Mouse (Mus musculus) bone marrow macrophage, adult 2 months (primary cell): ENCODE results near the gene Sbds. TPM values are rescaled to one million over a fixed set of nuclear protein-coding genes. Genes with fewer than 3 reads are reported as not detected.

Source experiments
- H3K27ac ChIP-seq: 2 replicates; pipeline ENCODE4 v1.5.1; 2012; ENCODE audit warnings: low read depth, low read length; ENCODE audit not compliant: insufficient read depth
- H3K4me1 ChIP-seq: 2 replicates; pipeline ENCODE4 v1.6.1; 2012; ENCODE audit warnings: low read length; ENCODE audit not compliant: control insufficient read depth, insufficient read depth
- H3K4me3 ChIP-seq: 2 replicates; pipeline ENCODE4 v1.5.1; 2012; ENCODE audit warnings: mild to moderate bottlenecking, low read length, moderate library complexity; ENCODE audit not compliant: insufficient read depth
- CTCF ChIP-seq: IDR thresholded peaks from 2 replicates; pipeline ENCODE4 v1.5.1; 2012; ENCODE audit warnings: low read depth, mild to moderate bottlenecking, low read length, moderate library complexity
- POLR2A ChIP-seq: IDR thresholded peaks from 2 replicates; pipeline ENCODE4 v1.6.1; 2012; ENCODE audit warnings: mild to moderate bottlenecking, low read depth, low read length, borderline replicate concordance
- polyA plus RNA-seq: library from polyadenylated mRNA; stranded (reverse); fragments of >200 nt; gene quantifications from 2 replicates; pipeline ENCODE4 v1.2.4, GENCODE M21; 2012; ENCODE audit not compliant: missing spikeins, insufficient read depth, insufficient read length

Sbds gene
- polyA plus RNA-seq, 1 experiment: 87.1 TPM

DNA sequence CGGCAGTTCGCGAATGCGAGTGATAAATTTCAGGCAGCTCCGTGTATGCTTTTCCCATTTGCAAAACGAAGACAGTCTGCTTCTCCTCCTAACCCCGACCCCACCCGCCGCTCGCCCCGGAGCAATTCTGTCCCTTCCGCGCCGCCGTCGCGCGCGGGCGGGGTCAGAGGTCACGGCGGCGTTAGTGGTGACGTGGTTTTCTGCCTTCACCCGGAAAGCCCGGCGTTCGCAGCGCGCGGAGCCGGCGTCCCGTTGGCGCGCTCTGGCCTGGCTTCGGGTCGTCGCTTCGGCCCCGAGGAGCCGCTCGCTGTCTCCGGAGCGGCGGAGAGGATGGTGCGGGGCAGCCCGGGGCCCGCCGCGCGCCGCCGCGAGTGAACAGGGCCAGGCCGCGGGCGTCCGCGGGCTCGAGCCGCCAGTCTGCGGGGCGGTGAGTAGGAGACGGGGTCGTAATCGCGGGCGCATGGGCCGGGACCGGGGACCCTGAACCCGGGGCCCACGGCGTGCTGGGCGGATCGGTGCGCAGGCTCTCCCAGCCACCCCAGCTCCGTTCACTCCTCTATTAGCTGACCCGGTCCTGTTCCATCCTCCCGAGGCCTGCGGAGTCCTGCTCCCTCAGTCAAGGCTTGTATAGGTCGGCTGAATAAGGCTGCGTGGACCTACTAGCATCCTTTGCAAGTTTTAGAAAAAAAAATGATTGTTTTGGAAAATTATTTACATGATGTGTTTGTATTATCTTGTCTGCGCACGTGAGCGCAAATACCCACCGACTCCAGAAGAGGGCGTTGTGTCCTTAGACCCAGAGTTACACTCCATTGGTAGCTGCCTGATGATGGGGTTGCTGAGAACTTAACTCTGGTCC lies 33.0 kb downstream of the Sbds start:
- peak; percentile 19; the same call in 1 of the 2 replicates for TF ChIP-seq CTCF
- no peak for TF ChIP-seq POLR2A

DNA sequence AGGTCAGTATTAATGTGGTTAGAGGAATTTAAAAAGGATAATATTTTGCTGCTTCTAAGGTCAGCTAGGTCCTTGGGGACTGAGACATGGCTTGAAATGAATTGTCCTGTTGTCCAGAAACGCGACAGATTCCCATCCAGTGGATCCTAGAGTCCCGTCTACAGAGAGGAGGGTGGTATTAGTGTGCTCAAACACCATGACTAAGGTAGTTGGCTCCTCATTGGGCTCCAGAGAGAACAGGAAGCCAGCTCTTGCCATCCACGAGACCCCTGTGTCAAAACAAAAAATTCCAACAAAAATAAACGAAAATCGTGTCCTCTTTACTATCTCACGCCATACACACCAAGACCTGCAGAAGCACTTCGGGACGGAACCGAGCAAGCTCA lies 33.6 kb downstream of the Sbds start:
- H3K4me1 ChIP-seq: peaks cover 26% of the 10 kb centered on the region
- peak overlapping the region; percentile 77 for H3K4me3 ChIP-seq
- TF ChIP-seq POLR2A: no peak
- TF ChIP-seq CTCF: no peak
- H3K27ac ChIP-seq: peak overlapping the region; percentile 63

More for the DNA sequence above, 33.0 kb downstream of the Sbds start:
- Histone ChIP-seq H3K4me1 (peaks cover 29% of the 10 kb centered on the region), H3K4me3 (peak overlapping the region; percentile 77), H3K27ac (peak overlapping the region; percentile 63)

DNA sequence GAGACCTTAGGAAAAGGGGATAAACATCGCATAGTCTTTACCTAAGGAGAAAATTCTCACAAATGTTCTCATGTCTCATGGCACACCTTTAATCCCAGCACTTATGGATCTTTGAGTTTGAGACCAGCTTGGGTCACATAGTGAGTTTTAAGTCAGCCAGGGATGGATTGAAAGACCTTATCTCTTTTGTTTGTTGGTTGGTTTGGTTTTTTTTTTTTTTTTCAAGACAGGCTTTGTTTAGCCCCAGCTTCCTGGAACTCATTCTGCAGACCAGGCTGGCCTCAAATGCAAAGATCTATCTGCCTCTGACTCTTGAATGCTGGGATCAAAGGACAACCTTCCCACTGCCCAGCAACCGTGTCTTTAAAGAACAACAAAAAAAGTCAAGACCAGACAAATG lies 34.0 kb downstream of the Sbds start:
- H3K4me3 ChIP-seq: peak overlapping the region; percentile 77

DNA sequence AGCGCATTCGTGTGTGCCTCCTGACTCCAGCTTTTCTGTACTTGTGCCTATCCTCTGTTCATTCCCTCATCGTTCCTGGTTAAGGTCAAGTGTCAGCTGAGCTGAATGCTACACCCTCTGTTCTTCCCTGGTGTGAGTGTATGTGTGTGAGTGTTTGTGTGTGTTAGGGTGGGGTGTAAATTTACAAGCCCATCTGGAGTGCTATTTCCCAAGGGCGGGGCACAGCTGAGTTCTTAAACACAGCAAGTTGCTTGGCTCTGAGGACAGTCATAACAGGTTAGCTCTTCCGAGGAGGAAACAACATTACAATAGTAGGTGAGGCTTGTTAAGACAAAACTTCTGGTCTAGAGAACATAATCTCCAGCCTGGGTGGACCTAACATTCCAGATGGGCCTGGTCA lies 37.0 kb downstream of the Sbds start:
- TF ChIP-seq CTCF (no peak), POLR2A (no peak)
- Histone ChIP-seq H3K4me3 (no peak overlapping the region), H3K4me1 (peaks cover 17% of the 10 kb centered on the region), H3K27ac (no peak overlapping the region)

More for the DNA sequence above, 34.0 kb downstream of the Sbds start:
- TF ChIP-seq CTCF (no peak), POLR2A (no peak)
- peaks cover 25% of the 10 kb centered on the region for H3K4me1 ChIP-seq
- H3K27ac ChIP-seq: peak overlapping the region; percentile 63; the same call in 1 of the 2 replicates

DNA sequence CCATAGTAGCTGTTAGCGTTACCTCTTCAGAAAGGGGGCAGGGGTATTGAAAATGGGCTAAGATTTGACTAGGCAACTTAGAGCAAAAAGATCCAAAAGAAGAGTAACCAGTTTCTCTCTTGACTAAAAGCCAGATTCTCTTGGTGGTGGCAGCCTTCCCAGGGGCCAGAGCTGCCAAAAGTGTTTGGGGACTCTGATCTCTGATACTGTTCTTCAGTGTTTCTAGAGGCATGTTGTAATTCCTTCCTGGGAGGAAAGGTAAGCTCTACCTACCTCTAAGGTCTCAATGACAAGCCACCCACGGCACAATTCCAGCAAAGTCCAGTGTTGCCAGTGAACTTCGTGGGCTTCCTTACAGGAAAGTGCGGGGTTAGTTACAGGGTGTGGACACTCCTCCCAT lies 37.9 kb downstream of the Sbds start:
- no peak overlapping the region for H3K27ac ChIP-seq
- TF ChIP-seq POLR2A: no peak
- no peak for TF ChIP-seq CTCF

DNA sequence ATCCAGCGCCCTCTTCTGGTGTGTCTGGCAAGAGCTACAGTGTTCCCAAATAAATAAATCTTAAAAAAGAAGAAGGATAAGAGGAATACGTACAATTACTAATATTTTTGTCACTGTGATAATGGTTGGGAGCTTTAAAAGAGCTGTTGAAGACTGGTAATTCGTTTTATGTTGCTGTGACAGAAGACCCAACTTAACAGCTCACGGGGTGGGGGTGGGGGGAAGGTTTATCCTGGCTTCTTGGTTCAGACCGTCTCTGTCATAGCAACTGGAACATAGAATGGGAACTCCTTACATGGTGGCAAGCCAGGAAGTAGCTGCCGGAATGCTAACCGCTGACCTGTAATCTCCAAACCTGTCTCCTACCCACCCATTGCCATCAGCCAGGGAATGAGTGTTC lies 38.5 kb downstream of the Sbds start, which contains the start of gene Tmem248:
TSS of gene Tmem248 (plus strand) at position 301 of the 400 bp plus-strand sequence.
- H3K27ac ChIP-seq: no peak within 1 kb of the TSS
- H3K4me3 ChIP-seq: no peak within 1 kb of the TSS
- TF ChIP-seq CTCF (no peak), POLR2A (no peak)
- H3K4me1 ChIP-seq: peaks cover 14% of the 10 kb centered on the region

More for the DNA sequence above, 37.9 kb downstream of the Sbds start:
- Histone ChIP-seq H3K4me1 (peaks cover 14% of the 10 kb centered on the region), H3K4me3 (no peak overlapping the region)

DNA sequence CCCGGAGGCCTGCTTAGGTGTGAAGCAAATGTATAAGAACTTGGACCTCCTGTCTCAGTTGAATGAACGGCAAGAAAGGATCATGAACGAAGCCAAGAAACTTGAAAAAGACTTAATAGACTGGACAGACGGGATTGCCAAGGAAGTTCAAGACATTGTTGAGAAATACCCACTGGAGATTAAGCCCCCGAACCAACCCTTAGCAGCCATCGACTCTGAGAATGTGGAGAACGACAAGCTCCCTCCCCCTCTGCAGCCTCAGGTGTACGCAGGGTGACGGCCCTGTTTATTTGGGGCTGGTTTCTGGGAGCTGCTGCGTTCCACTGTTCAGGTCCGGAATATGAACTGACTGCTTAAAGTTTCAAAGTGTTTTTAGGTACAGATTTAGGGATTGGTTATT lies 42.4 kb downstream of the Sbds start:
- Histone ChIP-seq H3K4me3 (no peak overlapping the region), H3K27ac (no peak overlapping the region), H3K4me1 (peaks cover 9% of the 10 kb centered on the region)
- no peak for TF ChIP-seq CTCF

DNA sequence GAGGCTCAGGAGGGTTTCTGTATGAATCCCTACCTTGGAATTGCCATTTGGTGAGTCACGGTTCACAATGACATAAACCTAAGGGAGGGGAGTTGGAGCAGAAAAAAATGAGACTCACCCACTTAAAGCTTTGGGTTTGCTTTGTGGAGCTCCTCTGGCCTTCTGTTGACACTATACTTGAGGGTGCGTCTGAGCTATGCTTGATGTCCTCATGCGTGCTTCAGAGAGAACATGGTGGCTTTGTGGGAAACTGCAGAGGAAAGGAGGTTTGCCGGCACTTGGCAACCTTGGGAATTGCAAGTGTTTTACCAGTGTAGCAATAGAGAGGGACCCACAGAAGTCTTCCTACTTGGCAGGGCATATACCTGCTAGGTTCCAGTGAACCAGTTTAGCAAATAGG lies 48.0 kb downstream of the Sbds start:
- Histone ChIP-seq H3K4me1 (peaks cover 31% of the 10 kb centered on the region), H3K27ac (no peak overlapping the region), H3K4me3 (no peak overlapping the region)
- TF ChIP-seq POLR2A (no peak), CTCF (no peak)

DNA sequence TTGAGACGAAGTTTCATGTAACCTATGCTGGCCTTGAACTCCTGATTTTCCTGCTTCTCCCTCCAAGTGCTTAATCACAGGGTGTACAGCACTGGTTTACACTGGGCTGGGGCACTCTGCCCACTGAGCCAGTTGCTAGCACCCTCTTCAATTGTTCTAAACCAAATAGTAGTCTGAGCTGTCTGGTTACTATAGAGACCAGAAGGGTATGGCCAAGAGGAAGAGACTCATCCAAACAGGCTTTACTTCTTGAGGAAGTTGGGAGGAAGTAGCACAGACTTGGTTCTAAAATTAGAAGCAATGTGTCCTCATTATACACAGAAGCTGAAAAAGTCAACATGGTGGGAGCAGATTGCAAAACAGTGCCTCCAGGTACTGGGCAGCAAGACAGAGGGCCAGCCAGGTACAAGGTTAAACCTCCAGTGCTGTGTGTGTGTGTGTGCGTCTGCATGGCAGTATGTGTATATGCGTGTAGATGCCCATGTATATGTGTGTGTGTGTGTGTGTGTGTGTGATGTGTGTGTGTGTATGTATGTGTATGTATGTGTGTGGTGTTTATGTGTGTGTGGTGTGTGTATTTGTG lies 49.8 kb downstream of the Sbds start:
- Histone ChIP-seq H3K4me1 (peaks cover 31% of the 10 kb centered on the region), H3K4me3 (no peak overlapping the region), H3K27ac (peak overlapping the region; percentile 57)
- TF ChIP-seq POLR2A (no peak), CTCF (no peak)

DNA sequence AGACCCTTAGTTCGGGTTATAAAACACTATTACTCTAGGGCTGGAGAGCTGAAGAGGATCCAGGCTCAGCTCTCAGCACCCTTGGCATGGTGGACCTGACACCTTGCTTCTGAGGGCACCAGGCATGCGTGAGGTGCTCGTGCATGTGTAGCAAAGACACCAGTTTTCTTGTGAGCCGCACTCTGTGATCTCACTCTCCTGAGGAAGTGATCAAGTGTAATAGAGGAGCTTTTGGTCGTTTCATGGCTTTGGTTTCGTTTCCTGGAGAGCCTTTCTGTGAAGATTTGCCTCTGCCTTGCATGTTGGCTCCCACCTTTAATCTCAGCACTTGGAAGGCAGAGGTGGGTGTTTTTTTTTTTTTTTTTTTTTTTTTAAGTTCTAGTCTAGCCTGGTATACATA lies 50.8 kb downstream of the Sbds start:
- Histone ChIP-seq H3K4me3 (no peak overlapping the region), H3K27ac (peak overlapping the region; percentile 45), H3K4me1 (peaks cover 24% of the 10 kb centered on the region)
- TF ChIP-seq CTCF: no peak
- TF ChIP-seq POLR2A: no peak
